Mouse (Mus musculus) ES-Bruce4 (cell line): Measurements from ENCODE around the gene Efcab2. TPM values are rescaled to one million over a fixed set of nuclear protein-coding genes. Genes with fewer than 3 reads are reported as not detected.
"Not testable (repeated sequence)": the region's sequence is repeated elsewhere in the genome, so short reads cannot be mapped to it uniquely, and the experiment has no call there.

Experiments used
- H3K27ac ChIP-seq: 2 replicates; pipeline ENCODE4 v1.5.1; 2012; ENCODE audit warnings: low read length, inconsistent platforms; ENCODE audit not compliant: insufficient read depth
- H3K27me3 ChIP-seq: 2 replicates; pipeline ENCODE4 v1.6.1; 2012; ENCODE audit warnings: mild to moderate bottlenecking, low read length, inconsistent platforms; ENCODE audit not compliant: control insufficient read depth, poor library complexity, insufficient read depth, severe bottlenecking
- H3K36me3 ChIP-seq: 2 replicates; pipeline ENCODE4 v1.6.1; 2012; ENCODE audit warnings: inconsistent platforms, mild to moderate bottlenecking, low read length, moderate library complexity; ENCODE audit not compliant: control insufficient read depth, poor library complexity, insufficient read depth, severe bottlenecking
- H3K4me1 ChIP-seq: one replicate; pipeline ENCODE4 v1.8.1; 2011; ENCODE audit warnings: low read length; ENCODE audit not compliant: control insufficient read depth, insufficient read depth
- H3K4me3 ChIP-seq: 2 replicates; pipeline ENCODE4 v1.5.1; 2011; ENCODE audit warnings: low read depth, mild to moderate bottlenecking, low read length
- H3K9ac ChIP-seq: 2 replicates; pipeline ENCODE4 v1.6.1; 2012; ENCODE audit warnings: low read depth, mild to moderate bottlenecking, inconsistent platforms; ENCODE audit not compliant: poor library complexity, severe bottlenecking
- H3K9me3 ChIP-seq: replicated peaks from 2 replicates; pipeline ENCODE4 v1.6.1; 2012; ENCODE audit warnings: mild to moderate bottlenecking, low read length, inconsistent platforms; ENCODE audit not compliant: control insufficient read depth, poor library complexity, insufficient read depth, severe bottlenecking
- CTCF ChIP-seq: IDR thresholded peaks from one replicate; pipeline ENCODE4 v1.8.1; 2011; ENCODE audit warnings: low read depth, low read length
- EP300 ChIP-seq: IDR thresholded peaks from 2 replicates; pipeline ENCODE4 v1.6.1; 2011; ENCODE audit warnings: low read depth, low read length; ENCODE audit not compliant: insufficient read depth
- POLR2A ChIP-seq: IDR thresholded peaks from one replicate; pipeline ENCODE4 v1.8.1; 2011; ENCODE audit warnings: low read length; ENCODE audit not compliant: insufficient read depth
- polyA plus RNA-seq: library from polyadenylated mRNA; stranded (reverse); fragments of >200 nt; gene quantifications from 2 replicates; pipeline ENCODE4 v1.2.4, GENCODE M21; 2011; ENCODE audit warnings: low read depth; ENCODE audit not compliant: missing spikeins, insufficient read depth, insufficient read length

The Efcab2 gene
- polyA plus RNA-seq, 1 experiment = 5.6 TPM

DNA sequence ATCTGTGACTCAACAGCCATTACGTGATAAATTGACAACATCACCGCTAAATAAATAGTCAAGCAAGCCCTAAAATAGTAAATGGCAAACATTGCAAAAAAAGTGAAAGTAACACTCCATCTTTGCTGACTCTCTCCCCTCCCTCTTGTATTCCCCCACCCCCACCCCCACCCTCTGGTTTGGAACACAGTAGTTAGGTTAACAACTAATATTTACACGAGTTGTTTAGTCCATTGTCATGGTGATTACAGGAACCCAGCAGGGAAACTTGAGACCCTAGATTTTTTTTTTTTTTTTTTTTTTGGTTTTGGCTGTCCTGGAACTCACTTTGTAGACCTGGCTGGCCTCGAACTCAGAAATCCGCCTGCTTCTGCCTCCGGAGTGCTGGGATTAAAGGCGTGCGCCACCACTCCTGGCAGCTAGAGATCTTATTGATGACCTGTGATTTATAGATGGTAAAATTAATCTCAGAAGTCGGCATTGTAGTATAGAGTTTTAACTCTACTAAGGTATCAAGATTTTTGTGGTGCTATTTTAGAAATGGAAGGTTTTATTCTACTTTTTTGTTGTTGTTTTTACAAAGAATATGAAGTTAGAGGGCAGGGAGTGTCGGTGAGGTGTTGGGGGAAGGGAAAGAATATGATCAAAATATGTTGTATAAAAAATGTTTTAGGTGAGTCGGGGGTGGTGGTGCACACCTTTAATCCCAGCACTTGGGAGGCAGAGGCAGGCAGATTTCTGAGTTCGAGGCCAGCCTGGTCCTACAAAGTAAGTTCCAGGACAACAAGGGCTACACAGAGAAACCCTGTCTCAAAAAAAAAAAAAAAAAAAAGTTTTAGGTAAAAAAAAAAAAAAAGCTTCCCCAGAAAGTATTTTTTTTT lies 1.1 kb downstream of the Efcab2 start:
- Histone ChIP-seq H3K4me1 (no peaks in the 10 kb centered on the region), H3K36me3 (no peaks in the 10 kb centered on the region), H3K4me3 (peak overlapping the region; percentile 51), H3K9me3 (no peaks in the 10 kb centered on the region), H3K27me3 (no peaks in the 10 kb centered on the region), H3K9ac (peak overlapping the region; percentile 83), H3K27ac (no peak overlapping the region)
- TF ChIP-seq POLR2A = no peak
- TF ChIP-seq CTCF = no peak
- TF ChIP-seq EP300 = no peak

- H3K9me3 ChIP-seq = no peaks in the 10 kb centered on the region
Observed at GRCm38 (mm10) chr1:178407651-178408050, 1.8 kb downstream of the Efcab2 start.

DNA sequence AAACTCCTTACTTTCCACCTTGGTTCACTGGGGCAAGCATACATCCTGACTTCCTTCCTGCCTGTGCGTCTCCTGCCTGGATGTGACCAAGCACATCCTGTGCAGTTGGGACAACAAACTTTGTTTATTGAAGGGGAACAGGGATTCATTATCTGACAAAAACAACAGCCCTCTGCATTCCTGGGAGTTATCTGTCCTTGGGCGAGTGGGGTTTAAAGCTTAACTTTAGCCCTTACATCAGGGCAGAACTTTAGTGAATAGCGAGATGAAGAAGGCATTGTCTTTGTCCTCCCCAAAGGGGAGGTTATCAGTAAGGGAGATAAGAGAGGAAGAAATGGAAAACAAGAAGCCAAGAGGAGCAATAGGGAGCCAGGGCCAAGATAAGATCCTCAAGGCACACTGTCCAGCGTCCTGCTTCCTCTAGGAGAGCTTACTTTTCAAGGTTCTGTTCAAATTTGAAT lies 3.0 kb downstream of the Efcab2 start:
- Histone ChIP-seq H3K4me3 (no peak overlapping the region), H3K27me3 (no peaks in the 10 kb centered on the region; the same call in 1 of the 2 replicates), H3K9ac (no peak overlapping the region), H3K4me1 (no peaks in the 10 kb centered on the region), H3K9me3 (no peaks in the 10 kb centered on the region), H3K27ac (no peak overlapping the region), H3K36me3 (no peaks in the 10 kb centered on the region)
- TF ChIP-seq POLR2A (no peak), CTCF (no peak), EP300 (no peak)

More at GRCm38 (mm10) chr1:178407651-178408050, 1.8 kb downstream of the Efcab2 start:
- Histone ChIP-seq H3K27ac (no peak overlapping the region), H3K27me3 (no peaks in the 10 kb centered on the region; the same call in 1 of the 2 replicates), H3K9ac (no peak overlapping the region), H3K4me1 (no peaks in the 10 kb centered on the region), H3K4me3 (no peak overlapping the region), H3K36me3 (no peaks in the 10 kb centered on the region)
- no peak for TF ChIP-seq EP300
- no peak for TF ChIP-seq CTCF
- TF ChIP-seq POLR2A = no peak

GRCm38 (mm10) chr1:178413367-178413766 lies 7.5 kb downstream of the Efcab2 start:
- not testable (repeated sequence) for H3K27me3 ChIP-seq, H3K9me3 ChIP-seq, H3K4me3 ChIP-seq, H3K27ac ChIP-seq, H3K4me1 ChIP-seq, H3K36me3 ChIP-seq, H3K9ac ChIP-seq

DNA sequence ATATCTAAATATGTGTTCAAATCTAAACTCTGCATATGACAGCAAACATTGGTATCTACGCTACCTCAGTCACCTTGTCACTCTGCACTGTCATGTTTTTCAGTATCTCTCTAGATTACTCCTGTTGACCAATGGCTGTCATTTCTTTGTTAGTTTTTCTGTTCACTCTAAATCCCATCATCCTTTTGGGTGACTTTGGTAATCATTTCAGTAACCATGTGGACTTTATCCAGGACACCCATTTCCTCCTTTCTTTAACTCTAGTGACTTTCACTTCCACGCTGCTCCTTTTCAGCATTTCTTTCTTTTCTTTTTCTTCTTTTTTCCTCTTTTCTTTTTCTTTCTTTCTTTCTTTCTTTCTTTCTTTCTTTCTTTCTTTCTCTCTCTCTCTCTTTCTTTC lies 13.7 kb downstream of the Efcab2 start:
- Histone ChIP-seq H3K36me3 (no peaks in the 10 kb centered on the region), H3K9me3 (no peaks in the 10 kb centered on the region), H3K9ac (no peak overlapping the region), H3K4me3 (no peak overlapping the region), H3K27me3 (no peaks in the 10 kb centered on the region), H3K27ac (no peak overlapping the region), H3K4me1 (no peaks in the 10 kb centered on the region)
- no peak for TF ChIP-seq EP300
- no peak for TF ChIP-seq POLR2A
- no peak for TF ChIP-seq CTCF

DNA sequence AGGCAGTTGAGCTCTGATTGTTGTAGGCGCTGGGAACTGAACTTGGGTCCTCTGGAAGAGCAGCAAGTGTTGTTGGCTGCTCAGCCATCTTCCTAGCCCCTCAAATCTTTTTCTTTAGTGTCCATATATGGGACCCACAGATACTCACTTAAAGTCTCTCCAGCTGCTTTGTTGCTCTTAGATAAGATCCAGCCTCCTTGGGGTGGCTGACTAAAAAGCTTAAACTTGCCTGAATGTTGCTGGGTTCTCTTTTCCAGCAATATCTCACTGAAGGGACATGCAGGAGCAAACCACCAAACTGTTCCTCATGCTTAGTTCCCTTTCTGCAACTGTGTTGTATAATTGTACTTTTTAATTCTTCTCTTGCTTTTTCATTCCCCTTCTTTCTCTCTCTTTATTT lies 17.8 kb downstream of the Efcab2 start:
- Histone ChIP-seq H3K4me3 (no peak overlapping the region), H3K27ac (no peak overlapping the region), H3K4me1 (no peaks in the 10 kb centered on the region), H3K36me3 (no peaks in the 10 kb centered on the region), H3K9me3 (no peaks in the 10 kb centered on the region), H3K9ac (no peak overlapping the region), H3K27me3 (no peaks in the 10 kb centered on the region)
- TF ChIP-seq EP300 (no peak), POLR2A (no peak), CTCF (no peak)
